Mouse (Mus musculus) bone marrow macrophage, adult 2 months (primary cell): ENCODE measurements around the gene Kif21b.

Experiments
- CTCF ChIP-seq: IDR thresholded peaks from 2 replicates; pipeline ENCODE4 v1.5.1; 2012; ENCODE audit warnings: low read depth, mild to moderate bottlenecking, low read length, moderate library complexity
- POLR2A ChIP-seq: IDR thresholded peaks from 2 replicates; pipeline ENCODE4 v1.6.1; 2012; ENCODE audit warnings: mild to moderate bottlenecking, low read depth, low read length, borderline replicate concordance

GRCm38 (mm10) chr1:136160930-136161329, 29.7 kb downstream of the Kif21b start:
- TF ChIP-seq CTCF: no peak
- TF ChIP-seq POLR2A: no peak
